In genomic region chr11:50275077-50275476, GRCm38 (mm10) we compare ENCODE assay signal across 17 mouse cellular contexts. TPM values are rescaled to one million over a fixed set of nuclear protein-coding genes. Genes with fewer than 3 reads are reported as not detected.
DNase-seq lines count a peak whose midpoint lies in the region; ATAC-seq and TF ChIP-seq lines count a peak whose summit lies in the region.
"Had no signal": no experiment of that assay in that cellular context is flagged by ENCODE, and none has a peak within 500 bp of the region (broad histone marks: within the 10 kb centered on the region; RNA-seq: fewer than 3 reads in every experiment).

No protein-coding gene starts in this region.

- TF ChIP-seq RAD21 in MEL (IDR thresholded peaks at IDR 0.05; ENCODE audit: low read depth, low read length): no peak

- ATAC-seq in heart, embryonic 16.5 days (replicated peaks; ENCODE audit: extremely low read depth, insufficient read depth, low FRiP score): peak; percentile 49
- peak; percentile 41 for ATAC-seq in granulocyte monocyte progenitor cell, adult 5-6 weeks (replicated peaks; ENCODE audit: poor library complexity, severe bottlenecking)
- ATAC-seq: forebrain, embryonic 16.5 days had no signal

- WGBS in heart, embryonic 16.5 days: 30% methylated on average over 2 of the region's 2 CpGs
- 91% methylated on average over 2 of the region's 2 CpGs for WGBS in olfactory bulb, adult 2 months

- H3K4me2 ChIP-seq in heart, embryonic 16.5 days (ENCODE audit: low read depth, low read length): peak overlapping the region; percentile 58
- H3K4me2 ChIP-seq: hindbrain, embryonic 14.5 days; limb, embryonic 12.5 days had no signal

- 0 out of 2 replicates have a peak overlapping the region, but pooled peaks have one; percentile 48 for H3K9ac ChIP-seq in heart, embryonic 16.5 days (ENCODE audit: low read length)
- no peak overlapping the region for H3K9ac ChIP-seq in MEL (ENCODE audit: control insufficient read depth, low read depth, low read length, poor library complexity, severe bottlenecking)
- H3K9ac ChIP-seq: hindbrain, embryonic 14.5 days; limb, embryonic 12.5 days had no signal

- no peak for DNase-seq in heart, adult 8-10 months (ENCODE audit: low spot score)
- peak; percentile 51 for DNase-seq in MEL (ENCODE audit: low read depth, low spot score)
- no peak for DNase-seq in embryo, embryonic 11 days
- no peak for DNase-seq in ovary, postnatal 14 days (ENCODE audit: low spot score)
- DNase-seq: cerebellum, adult 2 months; gastrocnemius, postnatal 10 days; kidney, adult 18-20 months; kidney, postnatal 25 days; lung, postnatal 14 days; midbrain, embryonic 14.5 days; retina, postnatal 1 day had no signal

- TF ChIP-seq CTCF in MEL (IDR thresholded peaks at IDR 0.05 in 2 of 3, conservative IDR thresholded peaks at IDR 0.05 in 1 of 3; ENCODE audit: control insufficient read depth in 1 of 3, insufficient read depth in 1 of 3, low read depth in 2 of 3, low read length in 3 of 3, poor library complexity in 1 of 3, severe bottlenecking in 1 of 3): no peak
- no peak for TF ChIP-seq CTCF in olfactory bulb, adult 2 months (IDR thresholded peaks at IDR 0.05; ENCODE audit: insufficient read depth, low read depth, low read length)

- no peak for TF ChIP-seq POLR2A in MEL (IDR thresholded peaks at IDR 0.05; ENCODE audit: control insufficient read depth in 1 of 2, insufficient read depth in 1 of 2, low read depth in 1 of 2, low read length in 2 of 2, poor library complexity in 1 of 2)
- no peak for TF ChIP-seq POLR2A in olfactory bulb, adult 2 months (IDR thresholded peaks at IDR 0.05; ENCODE audit: insufficient read depth, low read depth, low read length)

- H3K79me2 ChIP-seq in MEL (ENCODE audit: control insufficient read depth, insufficient read depth, low read length, poor library complexity): peaks cover 7% of the 10 kb centered on the region

- no peaks in the 10 kb centered on the region for H3K9me3 ChIP-seq in heart, embryonic 16.5 days (replicated peaks; ENCODE audit: control insufficient read depth, low read length)
- H3K9me3 ChIP-seq in MEL (replicated peaks; ENCODE audit: insufficient read depth, low read length): no peaks in the 10 kb centered on the region
- H3K9me3 ChIP-seq: limb, embryonic 12.5 days had no signal

- peaks cover 42% of the 10 kb centered on the region for H3K4me1 ChIP-seq in heart, embryonic 16.5 days (ENCODE audit: control insufficient read depth, insufficient read depth, low read length)
- peaks cover 17% of the 10 kb centered on the region in 2 experiments for H3K4me1 ChIP-seq in MEL (ENCODE audit: control insufficient read depth in 1 of 2, insufficient read depth in 2 of 2, low read length in 2 of 2)
- peaks cover 18% of the 10 kb centered on the region for H3K4me1 ChIP-seq in olfactory bulb, adult 2 months (ENCODE audit: control insufficient read depth, insufficient read depth, low read length)
- H3K4me1 ChIP-seq: limb, embryonic 12.5 days had no signal

- peak overlapping the region; percentile 95 for H3K27ac ChIP-seq in heart, embryonic 16.5 days (ENCODE audit: low read length)
- H3K27ac ChIP-seq in MEL (ENCODE audit: control insufficient read depth, low read depth, low read length): peak overlapping the region; percentile 13; the same call in 1 of the 2 replicates
- H3K27ac ChIP-seq in olfactory bulb, adult 2 months (ENCODE audit: insufficient read depth, low read depth, low read length): 0 out of 2 replicates have a peak overlapping the region, but pooled peaks have one; percentile 12
- H3K27ac ChIP-seq: hindbrain, embryonic 14.5 days; limb, embryonic 12.5 days had no signal

- peak; percentile 10 to 20; a peak in 1 of 4 replicates for TF ChIP-seq EP300 in MEL (IDR thresholded peaks at IDR 0.05; ENCODE audit: low read depth in 1 of 2, low read length in 2 of 2)

- H3K4me3 ChIP-seq in heart, embryonic 16.5 days (ENCODE audit: low read length): 0 out of 2 replicates have a peak overlapping the region, but pooled peaks have one; percentile 5
- H3K4me3 ChIP-seq in MEL (ENCODE audit: control insufficient read depth in 1 of 2, insufficient read depth in 1 of 2, low read depth in 2 of 2, low read length in 2 of 2): no peak overlapping the region
- H3K4me3 ChIP-seq in olfactory bulb, adult 2 months (ENCODE audit: insufficient read depth, low read depth, low read length): no peak overlapping the region
- H3K4me3 ChIP-seq: limb, embryonic 12.5 days had no signal

- no peaks in the 10 kb centered on the region for H3K27me3 ChIP-seq in heart, embryonic 16.5 days (ENCODE audit: control insufficient read depth, insufficient read depth, low read length)
- H3K27me3 ChIP-seq in MEL (ENCODE audit: control insufficient read depth in 1 of 2, insufficient read depth in 2 of 2, low read length in 2 of 2): no peaks in the 10 kb centered on the region
- H3K27me3 ChIP-seq: limb, embryonic 12.5 days had no signal

- H3K36me3 ChIP-seq in heart, embryonic 16.5 days (ENCODE audit: control insufficient read depth, insufficient read depth): no peaks in the 10 kb centered on the region
- peaks cover 1 to 26% of the 10 kb centered on the region in 2 experiments; a peak in 2 of 4 replicates for H3K36me3 ChIP-seq in MEL (ENCODE audit: control insufficient read depth in 1 of 2, insufficient read depth in 2 of 2, low read length in 2 of 2)

TF ChIP-seq in MEL, 35 proteins besides CTCF, POLR2A, EP300 and RAD21 (continues in another document):
- no peak for TF ChIP-seq ZC3H11A (IDR thresholded peaks at IDR 0.05; ENCODE audit: low read depth, low read length)
- no peak for TF ChIP-seq TBP (IDR thresholded peaks at IDR 0.05; ENCODE audit: low read depth, low read length)
- TF ChIP-seq USF1 (IDR thresholded peaks at IDR 0.05; ENCODE audit: low read depth, low read length): no peak
- no peak for TF ChIP-seq NELFE (IDR thresholded peaks at IDR 0.05; ENCODE audit: low read depth, low read length)
- TF ChIP-seq ZKSCAN1 (IDR thresholded peaks at IDR 0.05; ENCODE audit: low read depth, low read length): peak; percentile 62; the same call in 1 of the 2 replicates
- TF ChIP-seq CHD1 (IDR thresholded peaks at IDR 0.05; ENCODE audit: low read depth, low read length): no peak
- TF ChIP-seq TCF12 (IDR thresholded peaks at IDR 0.05; ENCODE audit: low read depth, low read length): no peak
- no peak for TF ChIP-seq TAL1 (IDR thresholded peaks at IDR 0.05; ENCODE audit: low read length)
- no peak for TF ChIP-seq POLR2AphosphoS2 (IDR thresholded peaks at IDR 0.05; ENCODE audit: low read length)
- TF ChIP-seq HCFC1 (IDR thresholded peaks at IDR 0.05; ENCODE audit: low read depth, low read length): no peak
- no peak for TF ChIP-seq POLR2AphosphoS5 (IDR thresholded peaks at IDR 0.05; ENCODE audit: borderline replicate concordance, low read depth, low read length)
- TF ChIP-seq MAZ (IDR thresholded peaks at IDR 0.05; ENCODE audit: low read depth, low read length): no peak
- no peak for TF ChIP-seq CHD2 (IDR thresholded peaks at IDR 0.05; ENCODE audit: low read length)
- peak; percentile 45; the same call in 1 of the 2 replicates for TF ChIP-seq RCOR1 (IDR thresholded peaks at IDR 0.05; ENCODE audit: low read depth, low read length)
- no peak for TF ChIP-seq ELF1 (IDR thresholded peaks at IDR 0.05; ENCODE audit: low read depth, low read length)
- TF ChIP-seq GATA1 (IDR thresholded peaks at IDR 0.05; ENCODE audit: low read depth, low read length): peak; percentile 43; the same call in 1 of the 2 replicates
- TF ChIP-seq NRF1 (IDR thresholded peaks at IDR 0.05; ENCODE audit: insufficient read depth, low read depth, low read length, poor library complexity, severe bottlenecking): no peak
- no peak for TF ChIP-seq ZNF384 (IDR thresholded peaks at IDR 0.05; ENCODE audit: low read depth, low read length)
- TF ChIP-seq ETS1 (IDR thresholded peaks at IDR 0.05; ENCODE audit: low read depth, low read length): 0 out of 2 replicates have a peak, but pooled peaks have one; percentile 12
- TF ChIP-seq MEF2A (IDR thresholded peaks at IDR 0.05; ENCODE audit: extremely low read depth, insufficient replicate concordance, low read depth, low read length, poor library complexity, severe bottlenecking): no peak

RNA-seq across cellular contexts. Expression of gene Maml1, which starts 17.0 kb away (rescaled TPM):
- polyA plus RNA-seq in heart, embryonic 16.5 days (2015; fragmentation: Nextera tagmentation; extraction: Ambion mirVana): 2.6 and 3.0 TPM in 2 replicates
- 10 to 100 TPM in 1 of 4 experiments, 1 to 10 TPM in 3; 9.0 to 11.0 (median 9.4) TPM for total RNA-seq in heart, adult 8-10 months (2022)
- 3.8 and 4.5 TPM in 2 replicates for total RNA-seq in MEL (2012; rRNA removed)
- 10 to 100 TPM in 1 of 2 experiments, not detected in 1; 12.6 TPM for polyA plus RNA-seq in MEL (2012; ENCODE audit: insufficient read depth in 1 of 2, insufficient read length in 2 of 2, low read depth in 1 of 2, low replicate concordance in 2 of 2, missing spikeins in 1 of 2)
- total RNA-seq in granulocyte monocyte progenitor cell, adult 5-6 weeks (2014; fragmentation: Nextera tagmentation): 11.7 and 13.4 TPM in 2 replicates
- 3.9 and 4.6 TPM in 2 replicates for total RNA-seq in granulocyte monocyte progenitor cell, adult 5-6 weeks (2017)
- not detected in 2 replicates for polyA plus RNA-seq in olfactory bulb, adult 2 months (2012; ENCODE audit: insufficient read depth, insufficient read length, low replicate concordance, missing spikeins)

RNA-seq across cellular contexts. Expression of gene Ltc4s, which starts 36.7 kb away (rescaled TPM):
- polyA plus RNA-seq in heart, embryonic 16.5 days (2015; fragmentation: Nextera tagmentation; extraction: Ambion mirVana): 1.5 and 2.3 TPM in 2 replicates
- 10 to 100 TPM in 1 of 4 experiments, 1 to 10 TPM in 3; 4.7 to 11.8 (median 6.6) TPM for total RNA-seq in heart, adult 8-10 months (2022)
- 1.6 and 3.1 TPM in 2 replicates for total RNA-seq in MEL (2012; rRNA removed)
- 1 to 10 TPM in 1 of 2 experiments, not detected in 1; 3.4 TPM for polyA plus RNA-seq in MEL (2012; ENCODE audit: insufficient read depth in 1 of 2, insufficient read length in 2 of 2, low read depth in 1 of 2, low replicate concordance in 2 of 2, missing spikeins in 1 of 2)
- total RNA-seq in granulocyte monocyte progenitor cell, adult 5-6 weeks (2014; fragmentation: Nextera tagmentation): 1.6 TPM in 1 of 2 replicates, not detected in the other
- not detected in 2 replicates for total RNA-seq in granulocyte monocyte progenitor cell, adult 5-6 weeks (2017)
- not detected in 2 replicates for polyA plus RNA-seq in olfactory bulb, adult 2 months (2012; ENCODE audit: insufficient read depth, insufficient read length, low replicate concordance, missing spikeins)

RNA-seq across cellular contexts. Expression of gene Canx, which starts 50.4 kb away (rescaled TPM):
- polyA plus RNA-seq in heart, embryonic 16.5 days (2015; fragmentation: Nextera tagmentation; extraction: Ambion mirVana): 264 and 274 TPM in 2 replicates
- total RNA-seq in heart, adult 8-10 months (2022): 100 to 1,000 TPM; 331 to 378 (median 360) TPM
- total RNA-seq in MEL (2012; rRNA removed): 785 and 867 TPM in 2 replicates
- polyA plus RNA-seq in MEL (2012; ENCODE audit: insufficient read depth in 1 of 2, insufficient read length in 2 of 2, low read depth in 1 of 2, low replicate concordance in 2 of 2, missing spikeins in 1 of 2): 100 to 1,000 TPM; 390 to 464 TPM
- total RNA-seq in granulocyte monocyte progenitor cell, adult 5-6 weeks (2014; fragmentation: Nextera tagmentation): 406 and 409 TPM in 2 replicates
- 955 and 1,233 TPM in 2 replicates for total RNA-seq in granulocyte monocyte progenitor cell, adult 5-6 weeks (2017)
- 193 and 359 TPM in 2 replicates for polyA plus RNA-seq in olfactory bulb, adult 2 months (2012; ENCODE audit: insufficient read depth, insufficient read length, low replicate concordance, missing spikeins)

Comparison
In these comparisons a context has a peak if more than half of its experiments do, and no peak if none do; other contexts are left out.
1. H3K27ac ChIP-seq: peak in every context shown above with its lines; median percentile 95 in heart, embryonic 16.5 days; 13 in MEL; 12 in olfactory bulb, adult 2 months.